Mouse (Mus musculus): ENCODE results near the gene Muc3.
"Not testable (repeated sequence)": the region's sequence is repeated elsewhere in the genome, so short reads cannot be mapped to it uniquely, and the experiment has no call there.

The Muc3 gene

DNA sequence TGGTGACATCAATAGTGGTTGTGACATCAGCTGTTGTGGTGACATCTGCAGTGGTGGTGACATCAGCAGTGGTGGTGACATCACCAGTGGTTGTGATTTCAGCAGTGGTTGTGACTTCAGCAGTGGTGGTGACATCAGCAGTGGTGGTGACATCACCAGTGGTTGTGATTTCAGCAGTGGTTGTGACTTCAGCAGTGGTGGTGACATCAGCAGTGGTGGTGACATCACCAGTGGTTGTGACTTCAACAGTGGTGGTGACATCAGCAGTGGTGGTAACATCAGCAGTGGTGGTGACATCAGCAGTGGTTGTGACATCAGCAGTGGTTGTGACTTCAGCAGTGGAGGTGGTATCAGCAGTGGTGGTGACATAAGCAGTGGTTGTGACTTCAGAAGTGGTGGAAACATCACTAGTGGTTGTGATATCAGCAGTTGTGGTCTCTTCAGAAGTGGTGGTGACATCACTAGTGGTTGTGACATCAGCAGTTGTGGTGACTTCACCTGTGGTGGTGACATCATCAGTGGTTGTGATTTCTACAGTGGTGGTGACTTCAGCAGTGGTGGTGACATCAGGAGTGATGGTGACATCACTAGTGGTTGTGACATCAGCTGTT lies at the start of gene Muc3:
Gene Muc3, minus strand, starts transcription at position 51 of the 611 bp plus-strand sequence.
- not testable (repeated sequence) for DNase-seq (ENCODE audit: low spot score)

DNA sequence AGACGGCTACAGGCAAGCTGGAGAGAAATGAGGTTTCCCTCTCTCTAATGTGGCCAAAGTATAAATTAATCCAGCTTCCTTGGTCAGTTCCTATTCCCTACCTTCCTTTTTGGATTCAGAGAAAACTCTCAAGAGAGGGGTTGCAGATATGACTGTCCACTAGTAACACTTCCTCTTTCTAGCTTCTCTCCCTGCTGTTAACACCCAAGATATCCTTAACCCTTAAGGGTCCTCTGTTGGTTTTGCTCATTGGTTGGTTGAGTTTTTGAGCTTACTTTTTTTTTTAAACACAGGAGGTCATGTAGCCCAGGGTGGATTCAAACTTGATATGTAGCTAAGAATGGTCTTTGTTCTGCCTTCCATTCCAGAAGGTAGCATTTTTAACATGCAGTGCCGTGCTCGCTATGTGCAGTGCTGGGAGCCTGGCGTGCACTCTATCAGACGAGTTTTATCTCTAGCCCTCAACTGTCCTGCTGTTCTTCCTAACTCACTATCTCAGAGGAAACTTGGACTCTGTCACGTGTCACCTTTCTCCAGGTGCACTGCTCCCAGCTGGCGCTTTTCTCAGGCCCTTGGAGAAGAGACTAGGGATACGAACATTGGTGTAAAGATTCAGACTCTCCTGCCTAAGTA lies 45.5 kb upstream of the Muc3 start:
- DNase-seq (ENCODE audit: low spot score): no peak

DNA sequence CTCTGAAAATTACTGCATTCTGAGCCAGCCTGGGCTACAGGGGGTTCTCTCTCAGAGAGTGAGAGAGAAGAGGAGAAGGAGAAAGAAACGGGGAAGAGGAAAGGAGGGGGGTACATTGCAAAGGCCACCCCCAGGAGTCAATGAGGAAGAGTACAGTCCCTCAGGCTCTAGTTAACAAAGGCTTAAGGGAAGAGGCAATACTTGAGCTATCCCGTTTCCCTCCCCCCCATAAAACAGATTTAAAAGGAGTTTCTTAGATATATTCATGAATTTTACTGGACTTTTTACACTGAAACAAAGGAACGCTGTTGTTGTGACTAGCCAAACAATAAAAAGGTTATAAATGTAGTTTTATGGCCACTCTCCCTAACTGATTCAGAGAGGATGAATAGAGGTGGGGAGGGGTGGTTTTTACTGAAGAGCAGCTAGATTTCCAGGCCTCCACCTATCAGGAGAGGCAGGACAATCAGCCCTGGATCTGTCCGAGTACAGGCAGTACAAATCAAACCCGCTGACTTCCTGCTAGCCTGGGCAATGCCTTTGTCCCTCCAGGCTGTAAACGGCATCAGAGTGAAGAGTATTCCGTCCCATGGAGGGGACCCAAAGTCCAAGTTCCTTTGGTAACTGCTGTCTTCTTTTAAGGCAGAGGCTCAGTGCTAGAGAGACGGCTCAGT lies 44.3 kb upstream of the Muc3 start:
- no peak for DNase-seq (ENCODE audit: low spot score)

- DNase-seq (ENCODE audit: low spot score): no peak
Measured at GRCm38 (mm10) chr5:137189326-137189725, 40.2 kb upstream of the Muc3 start.

DNA sequence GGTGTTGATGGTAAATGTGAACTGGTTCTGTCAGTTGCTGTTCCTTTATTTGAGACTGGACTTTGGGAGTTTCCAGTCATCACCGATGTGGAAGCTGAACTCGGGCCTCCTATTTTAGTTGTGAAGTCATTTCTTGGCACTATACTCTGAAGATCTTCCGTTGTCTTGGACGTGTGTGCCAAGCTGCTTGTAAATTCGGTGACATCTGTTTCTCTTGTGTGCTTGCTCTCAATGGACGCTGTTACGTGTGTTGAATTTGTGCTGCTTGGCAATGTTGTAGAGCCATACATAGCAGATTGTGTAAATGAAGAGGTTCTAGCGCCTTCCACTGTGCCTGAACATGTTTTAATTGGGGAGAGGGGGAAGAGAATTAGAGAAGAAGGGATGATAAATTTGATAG lies 36.2 kb upstream of the Muc3 start:
- DNase-seq (ENCODE audit: low spot score): no peak

DNA sequence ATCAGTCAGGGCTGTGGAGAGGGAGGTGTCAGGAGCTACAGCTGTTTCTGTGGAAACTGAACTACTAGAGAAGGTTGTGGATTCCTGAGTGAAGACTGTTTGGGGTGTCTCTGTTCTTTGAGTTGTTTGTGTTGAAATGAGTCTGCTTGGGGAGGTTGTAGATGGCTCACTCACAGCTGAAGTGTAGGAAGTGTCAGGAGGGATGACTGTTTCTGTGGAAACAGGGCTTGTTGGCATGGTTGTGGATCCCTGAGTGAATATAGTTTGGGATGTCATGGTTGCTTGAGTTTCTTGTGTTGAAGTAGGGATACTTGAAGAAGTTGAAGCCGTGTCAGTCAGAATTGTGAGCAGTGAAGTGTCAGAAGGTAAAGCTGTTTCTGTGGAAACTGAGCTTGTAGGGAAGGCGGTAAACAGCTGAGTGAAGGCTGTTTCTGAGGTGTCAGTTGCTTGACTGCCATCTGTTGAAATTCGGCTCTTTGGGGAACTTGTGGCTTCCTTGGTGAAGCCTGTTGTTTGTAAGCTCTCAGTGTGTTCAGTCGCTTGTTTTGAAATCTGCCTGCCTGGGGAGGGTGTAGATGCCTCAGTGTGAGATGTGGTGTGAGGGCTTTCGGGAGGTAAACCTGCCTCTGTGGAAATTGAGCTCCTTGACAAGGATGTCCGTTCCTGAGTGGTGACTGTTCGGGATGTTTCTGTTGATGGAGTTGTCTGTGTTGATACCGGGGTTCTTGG lies 30.7 kb upstream of the Muc3 start:
- DNase-seq (ENCODE audit: low spot score): peak; percentile 19

DNA sequence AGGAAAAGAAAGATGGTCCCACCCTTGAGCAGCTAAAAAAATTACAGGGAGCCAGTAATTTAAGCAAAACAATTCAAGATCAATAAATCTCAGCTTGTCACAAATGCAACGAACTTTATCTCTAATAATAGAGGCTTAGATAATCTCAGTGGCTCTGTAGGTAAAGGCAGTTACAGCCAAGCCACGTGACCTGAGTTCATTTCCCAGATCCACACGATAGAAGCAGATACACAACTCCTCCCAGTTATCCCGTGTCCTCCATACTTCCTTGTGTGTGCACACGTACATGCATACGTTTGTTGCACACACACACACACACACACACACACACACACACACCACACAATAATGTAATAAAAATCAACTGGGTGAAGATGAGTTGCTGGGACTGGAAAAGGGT lies 24.8 kb upstream of the Muc3 start:
- no peak for DNase-seq (ENCODE audit: low spot score)

GRCm38 (mm10) chr5:137172591-137172990 lies 23.5 kb upstream of the Muc3 start:
- no peak for DNase-seq (ENCODE audit: low spot score)

GRCm38 (mm10) chr5:137171478-137171877 lies 22.4 kb upstream of the Muc3 start:
- DNase-seq (ENCODE audit: low spot score): no peak

- no peak for DNase-seq (ENCODE audit: low spot score)
Measured at GRCm38 (mm10) chr5:137170836-137171380, 21.8 kb upstream of the Muc3 start.

- DNase-seq (ENCODE audit: low spot score): no peak
Measured at GRCm38 (mm10) chr5:137167539-137167938, 18.4 kb upstream of the Muc3 start.

DNA sequence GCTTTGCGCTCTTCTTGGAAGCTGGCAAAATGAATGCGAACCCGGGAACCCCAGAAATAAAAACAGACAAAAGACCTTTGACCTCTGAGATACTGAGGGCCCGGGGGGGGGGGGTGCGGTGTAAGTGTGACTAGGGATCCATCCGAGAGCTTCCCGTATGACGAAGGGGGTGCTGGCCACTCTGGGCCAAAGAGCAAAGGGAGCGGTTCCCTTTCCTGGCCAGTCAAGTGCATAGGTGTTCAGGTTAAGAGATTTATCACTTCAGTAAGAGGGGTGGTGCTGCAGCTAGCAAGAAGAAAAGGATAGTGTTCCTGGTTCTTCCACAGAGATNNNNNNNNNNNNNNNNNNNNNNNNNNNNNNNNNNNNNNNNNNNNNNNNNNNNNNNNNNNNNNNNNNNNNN lies 16.9 kb upstream of the Muc3 start:
- no peak for DNase-seq (ENCODE audit: low spot score)

DNA sequence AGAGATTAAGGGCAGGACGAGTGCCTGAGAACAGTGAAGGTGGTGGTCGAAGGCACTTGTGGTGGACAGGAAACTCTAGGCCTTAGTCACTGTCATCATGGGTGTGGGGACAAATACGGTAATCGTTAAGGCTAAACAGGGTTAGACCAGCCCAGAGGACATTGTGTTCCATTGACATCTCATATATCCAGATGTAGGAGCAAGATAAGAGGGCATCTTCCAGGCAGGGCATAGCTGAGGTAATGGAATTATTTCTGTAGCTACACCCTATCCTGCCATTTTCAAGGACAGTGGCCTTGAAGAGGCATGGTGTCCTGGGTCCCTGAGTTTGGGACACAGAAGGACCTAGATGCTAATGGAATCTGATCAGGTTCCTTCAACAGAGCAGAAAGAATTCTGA lies 12.7 kb upstream of the Muc3 start:
- DNase-seq (ENCODE audit: low spot score): no peak

- peak; percentile 44 for DNase-seq (ENCODE audit: low spot score)
Measured at GRCm38 (mm10) chr5:137159461-137159860, 10.3 kb upstream of the Muc3 start.

GRCm38 (mm10) chr5:137153289-137153688 lies 4.2 kb upstream of the Muc3 start:
- no peak for DNase-seq (ENCODE audit: low spot score)

- no peak for DNase-seq (ENCODE audit: low spot score)
Measured at GRCm38 (mm10) chr5:137152623-137153022, 3.5 kb upstream of the Muc3 start.

DNA sequence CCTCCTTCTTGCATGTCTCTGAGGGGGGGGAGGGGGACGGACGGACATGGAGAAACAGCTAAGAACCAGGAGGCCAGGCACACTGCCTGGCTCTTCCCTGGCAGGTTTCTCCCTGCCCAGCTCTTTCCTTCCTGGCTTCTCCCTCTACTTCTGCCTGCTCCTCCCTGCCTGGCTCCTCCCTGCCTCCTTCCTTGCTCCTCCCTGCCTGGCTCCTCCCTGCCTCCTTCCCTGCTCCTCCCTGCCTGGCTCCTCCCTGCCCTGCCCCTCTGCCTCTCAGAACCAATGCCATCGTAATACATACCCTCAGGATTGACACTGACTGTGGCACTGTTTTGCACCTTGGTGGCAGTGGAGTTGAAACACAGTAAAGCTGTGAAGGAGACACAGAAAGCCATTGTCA lies 8.3 kb downstream of the Muc3 start:
- no peak for DNase-seq (ENCODE audit: low spot score)

- no peak for DNase-seq (ENCODE audit: low spot score)
Measured at GRCm38 (mm10) chr5:137138977-137139376, 10.1 kb downstream of the Muc3 start.

- DNase-seq (ENCODE audit: low spot score): no peak
Measured at GRCm38 (mm10) chr5:137134959-137135358, 14.2 kb downstream of the Muc3 start.

- DNase-seq (ENCODE audit: low spot score): peak; percentile 43
Measured at GRCm38 (mm10) chr5:137131490-137131889, 17.6 kb downstream of the Muc3 start.

GRCm38 (mm10) chr5:137129281-137129680 lies 19.8 kb downstream of the Muc3 start:
- no peak for DNase-seq (ENCODE audit: low spot score)

- no peak for DNase-seq (ENCODE audit: low spot score)
Measured at GRCm38 (mm10) chr5:137123516-137123915, 25.6 kb downstream of the Muc3 start.
